Mouse (Mus musculus) neural tube, embryonic 13.5 days (tissue): ENCODE results near the gene Gm20662. TPM values are rescaled to one million over a fixed set of nuclear protein-coding genes. Genes with fewer than 3 reads are reported as not detected.
A peak's percentile ranks its signal among the peaks of the same experiment; 100 is the strongest.

Experiments used
- ATAC-seq: fragments of 200-750 bp; cut with Nextera tagmentation; 2 replicates; pipeline ENCODE4 v1.8.0; 2017; ENCODE audit warnings: low read depth, mild to moderate bottlenecking, moderate TSS enrichment, moderate library complexity
- H3K27ac ChIP-seq: fragments of 300-500 bp; sonication (generic); replicated peaks from 2 replicates; pipeline ENCODE4 v1.5.1; 2015; ENCODE audit warnings: moderate library complexity, mild to moderate bottlenecking, inconsistent platforms
- H3K27me3 ChIP-seq: fragments of 300-500 bp; sonication (generic); 2 replicates; pipeline ENCODE4 v1.6.1; 2015; ENCODE audit warnings: mild to moderate bottlenecking, inconsistent platforms
- H3K36me3 ChIP-seq: fragments of 300-500 bp; sonication (generic); 2 replicates; pipeline ENCODE4 v1.6.1; 2015; ENCODE audit warnings: mild to moderate bottlenecking, inconsistent platforms
- H3K4me1 ChIP-seq: fragments of 300-500 bp; sonication (generic); replicated peaks from 2 replicates; pipeline ENCODE4 v1.6.1; 2015; ENCODE audit warnings: inconsistent platforms
- H3K4me2 ChIP-seq: fragments of 300-500 bp; sonication (generic); 2 replicates; pipeline ENCODE4 v1.6.1; 2015; ENCODE audit warnings: inconsistent platforms, mild to moderate bottlenecking, moderate library complexity
- H3K4me3 ChIP-seq: fragments of 300-500 bp; sonication (generic); 2 replicates; pipeline ENCODE4 v1.5.1; 2015; ENCODE audit warnings: mild to moderate bottlenecking, inconsistent platforms
- H3K9ac ChIP-seq: fragments of 300-500 bp; sonication (generic); 2 replicates; pipeline ENCODE4 v1.6.1; 2015; ENCODE audit warnings: moderate library complexity, mild to moderate bottlenecking, inconsistent platforms
- H3K9me3 ChIP-seq: fragments of 300-500 bp; sonication (generic); 2 replicates; pipeline ENCODE4 v1.6.1; 2016; ENCODE audit warnings: inconsistent platforms
- WGBS: fragments of 180-500 bp; shearing (Covaris S2); methylation state at CpG from one replicate; pipeline ENCODE4 v1.1.7; 2015; 5-methylcytosine and 5-hydroxymethylcytosine counted together
- polyA plus RNA-seq: library from polyadenylated mRNA; unstranded; fragments of >200 nt; fragmentation: Nextera tagmentation; extraction: Ambion mirVana; gene quantifications from 2 replicates; pipeline ENCODE4 v1.2.1, GENCODE M21; 2015

Gene Gm20662
- polyA plus RNA-seq, 1 experiment from 2014 or later = not detected

GRCm38 (mm10) chr9:108052411-108052810, 56.3 kb downstream of the Gm20662 start:
- Histone ChIP-seq H3K4me3 (no peak overlapping the region), H3K9me3 (no peaks in the 10 kb centered on the region), H3K4me1 (peaks cover 38% of the 10 kb centered on the region), H3K27ac (peak overlapping the region; percentile 34; the same call in 1 of the 2 replicates), H3K4me2 (no peak overlapping the region), H3K9ac (no peak overlapping the region), H3K36me3 (peaks cover 65% of the 10 kb centered on the region), H3K27me3 (no peaks in the 10 kb centered on the region)
- ATAC-seq = no peak
- 75% methylated on average over 7 of the region's 7 CpGs for WGBS

DNA sequence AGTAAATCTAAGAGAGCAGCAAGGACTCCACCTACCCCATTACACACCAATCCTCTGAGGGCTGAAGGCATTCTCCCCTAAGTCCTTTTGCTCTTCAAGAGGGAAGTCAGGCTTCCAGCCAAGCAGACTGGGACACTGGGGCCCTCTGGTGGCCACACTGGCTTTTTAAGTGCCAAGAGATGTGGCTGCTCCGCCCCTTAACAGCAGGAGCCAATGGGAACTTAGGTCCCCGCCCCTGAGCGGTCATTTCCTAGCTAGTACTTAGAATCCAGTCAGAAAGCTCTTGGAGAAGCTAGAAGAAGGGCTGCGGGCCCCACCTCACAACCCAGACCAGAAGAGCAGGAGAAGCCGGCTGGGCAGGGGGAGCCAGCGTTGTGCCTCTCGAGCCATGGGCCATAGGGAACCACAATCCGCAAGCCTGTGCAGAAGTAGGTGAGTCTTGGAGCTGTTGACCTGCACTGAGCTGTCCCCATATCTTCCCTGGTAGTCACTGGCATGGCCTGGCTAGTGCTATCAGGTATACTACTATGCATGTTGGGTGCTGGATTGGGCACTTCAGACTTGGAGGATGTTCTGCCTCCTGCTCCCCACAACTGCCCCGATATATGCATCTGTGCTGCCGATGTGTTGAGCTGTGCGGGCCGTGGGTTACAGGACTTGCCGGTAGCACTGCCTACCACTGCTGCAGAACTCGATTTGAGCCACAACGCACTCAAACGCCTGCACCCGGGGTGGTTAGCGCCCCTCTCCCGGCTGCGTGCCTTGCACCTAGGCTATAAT, 56.9 kb downstream of the Gm20662 start, which contains the start of gene Amigo3:
Amigo3 (plus strand) TSS at position 275 of the 780 bp plus-strand sequence.
- no peaks in the 10 kb centered on the region for H3K27me3 ChIP-seq
- H3K9me3 ChIP-seq = no peaks in the 10 kb centered on the region
- H3K4me3 ChIP-seq = no peak within 1 kb of the TSS
- peaks cover 31% of the 10 kb centered on the region for H3K4me1 ChIP-seq
- peaks cover 66% of the 10 kb centered on the region for H3K36me3 ChIP-seq
- WGBS = 60% methylated on average over 20 of the region's 20 CpGs
- peak within 1 kb of the TSS; percentile 35 for H3K4me2 ChIP-seq
- H3K27ac ChIP-seq = peak within 1 kb of the TSS; percentile 34; the same call in 1 of the 2 replicates
- 0 out of 2 replicates have a peak within 1 kb of the TSS, but pooled peaks have one; percentile 23 for H3K9ac ChIP-seq
- 0 out of 2 replicates have a peak, but pooled peaks have one; percentile 6 for ATAC-seq

- peaks cover 25% of the 10 kb centered on the region for H3K4me1 ChIP-seq
- 0 out of 2 replicates have a peak overlapping the region, but pooled peaks have one; percentile 23 for H3K9ac ChIP-seq
- 92% methylated on average over 15 of the region's 15 CpGs for WGBS
- no peak for ATAC-seq
- H3K4me2 ChIP-seq = no peak overlapping the region; the same call in 1 of the 2 replicates
- no peak overlapping the region for H3K4me3 ChIP-seq
- H3K36me3 ChIP-seq = peaks cover 73% of the 10 kb centered on the region
- no peaks in the 10 kb centered on the region for H3K27me3 ChIP-seq
- H3K27ac ChIP-seq = no peak overlapping the region
- H3K9me3 ChIP-seq = no peaks in the 10 kb centered on the region
Measured at GRCm38 (mm10) chr9:108053665-108054225, 57.6 kb downstream of the Gm20662 start.

DNA sequence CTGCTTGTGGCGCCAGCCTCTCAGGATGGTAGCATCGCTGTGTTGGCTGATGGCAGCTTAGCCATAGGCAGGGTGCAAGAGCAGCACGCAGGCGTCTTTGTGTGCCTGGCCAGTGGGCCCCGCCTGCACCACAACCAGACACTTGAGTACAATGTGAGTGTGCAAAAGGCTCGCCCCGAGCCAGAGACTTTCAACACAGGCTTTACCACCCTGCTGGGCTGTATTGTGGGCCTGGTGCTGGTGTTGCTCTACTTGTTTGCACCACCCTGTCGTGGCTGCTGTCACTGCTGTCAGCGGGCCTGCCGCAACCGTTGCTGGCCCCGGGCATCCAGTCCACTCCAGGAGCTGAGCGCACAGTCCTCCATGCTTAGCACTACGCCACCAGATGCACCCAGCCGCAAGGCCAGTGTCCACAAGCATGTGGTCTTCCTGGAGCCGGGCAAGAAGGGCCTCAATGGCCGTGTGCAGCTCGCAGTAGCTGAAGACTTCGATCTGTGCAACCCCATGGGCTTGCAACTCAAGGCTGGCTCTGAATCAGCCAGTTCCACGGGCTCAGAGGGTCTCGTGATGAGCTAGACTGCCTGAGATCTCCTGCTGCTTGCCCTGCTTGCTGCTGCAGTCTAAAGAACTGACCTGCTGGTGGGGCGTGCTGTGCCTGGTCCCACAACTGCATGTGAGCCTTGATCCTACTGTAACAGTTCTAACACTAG, 58.3 kb downstream of the Gm20662 start:
- Histone ChIP-seq H3K36me3 (peaks cover 81% of the 10 kb centered on the region), H3K27ac (no peak overlapping the region), H3K27me3 (no peaks in the 10 kb centered on the region), H3K4me2 (no peak overlapping the region), H3K9ac (no peak overlapping the region), H3K4me3 (no peak overlapping the region), H3K9me3 (no peaks in the 10 kb centered on the region), H3K4me1 (peaks cover 23% of the 10 kb centered on the region)
- ATAC-seq = no peak
- WGBS = 92% methylated on average over 22 of the region's 22 CpGs

DNA sequence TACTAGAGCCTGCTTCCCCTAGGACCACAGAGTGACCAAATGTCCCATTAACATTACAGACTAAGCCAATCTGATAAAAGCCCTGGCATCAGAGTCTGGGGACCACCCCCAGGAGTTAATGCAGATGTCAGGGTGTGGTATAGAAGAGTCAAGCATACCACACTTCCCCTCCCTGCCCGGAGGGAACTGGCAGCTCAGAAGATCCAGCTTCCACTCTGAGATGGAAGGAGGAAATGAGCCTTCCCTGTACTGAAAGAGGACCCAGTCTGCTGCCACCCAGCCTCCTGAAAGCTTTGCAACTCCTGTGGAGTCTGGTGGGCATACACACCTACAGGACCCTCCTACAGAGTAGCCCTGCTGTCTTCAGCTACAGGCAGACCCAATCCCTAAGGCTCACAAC, 58.9 kb downstream of the Gm20662 start:
- Histone ChIP-seq H3K4me3 (no peak overlapping the region), H3K4me2 (no peak overlapping the region), H3K9me3 (no peaks in the 10 kb centered on the region), H3K27me3 (no peaks in the 10 kb centered on the region), H3K36me3 (peaks cover 86% of the 10 kb centered on the region), H3K4me1 (peaks cover 18% of the 10 kb centered on the region), H3K27ac (no peak overlapping the region), H3K9ac (no peak overlapping the region)
- WGBS = 90% methylated on average over 1 of the region's 1 CpGs
- ATAC-seq = no peak

DNA sequence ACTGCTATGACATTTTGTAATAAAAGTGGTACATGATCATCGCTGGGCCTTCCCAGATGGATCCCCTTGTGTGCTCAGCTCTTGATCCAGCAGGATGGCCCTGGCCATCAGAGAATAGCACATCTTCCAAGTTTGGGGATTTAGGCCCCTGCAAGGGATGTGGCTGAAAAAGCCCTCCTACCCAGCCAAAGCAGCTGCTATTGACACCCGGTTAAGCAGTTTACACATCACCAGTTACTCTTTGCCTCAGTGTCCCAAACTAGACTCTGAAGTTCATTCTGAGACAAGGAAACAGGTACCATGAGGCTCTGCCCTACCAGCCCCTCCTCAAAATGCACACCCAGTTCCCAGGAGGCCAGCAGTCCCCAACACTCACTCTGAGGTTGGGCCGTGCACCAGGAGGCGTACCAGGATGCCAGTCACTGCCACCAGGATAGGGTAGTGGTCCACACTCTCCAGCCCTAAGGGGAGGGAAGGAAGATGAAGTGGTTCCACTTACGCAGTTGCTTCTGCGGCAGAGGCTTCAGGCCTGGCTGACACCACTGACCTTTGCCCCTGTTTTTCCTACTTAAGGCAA, 59.6 kb downstream of the Gm20662 start:
- Histone ChIP-seq H3K4me1 (peaks cover 11% of the 10 kb centered on the region), H3K4me2 (no peak overlapping the region), H3K9ac (no peak overlapping the region), H3K4me3 (no peak overlapping the region), H3K36me3 (peaks cover 87% of the 10 kb centered on the region), H3K27me3 (no peaks in the 10 kb centered on the region), H3K9me3 (no peaks in the 10 kb centered on the region), H3K27ac (no peak overlapping the region)
- WGBS = 90% methylated on average over 6 of the region's 6 CpGs
- ATAC-seq = no peak

GRCm38 (mm10) chr9:108056361-108057261, 60.5 kb downstream of the Gm20662 start:
- 86% methylated on average over 28 of the region's 28 CpGs for WGBS
- no peak overlapping the region for H3K9ac ChIP-seq
- H3K4me1 ChIP-seq = peaks cover 11% of the 10 kb centered on the region
- H3K27ac ChIP-seq = no peak overlapping the region
- no peaks in the 10 kb centered on the region for H3K27me3 ChIP-seq
- no peaks in the 10 kb centered on the region for H3K9me3 ChIP-seq
- H3K36me3 ChIP-seq = peaks cover 84% of the 10 kb centered on the region
- no peak overlapping the region for H3K4me2 ChIP-seq
- H3K4me3 ChIP-seq = no peak overlapping the region
- no peak for ATAC-seq

- no peak for ATAC-seq
Measured at GRCm38 (mm10) chr9:108057262-108057562, 61.1 kb downstream of the Gm20662 start.

DNA sequence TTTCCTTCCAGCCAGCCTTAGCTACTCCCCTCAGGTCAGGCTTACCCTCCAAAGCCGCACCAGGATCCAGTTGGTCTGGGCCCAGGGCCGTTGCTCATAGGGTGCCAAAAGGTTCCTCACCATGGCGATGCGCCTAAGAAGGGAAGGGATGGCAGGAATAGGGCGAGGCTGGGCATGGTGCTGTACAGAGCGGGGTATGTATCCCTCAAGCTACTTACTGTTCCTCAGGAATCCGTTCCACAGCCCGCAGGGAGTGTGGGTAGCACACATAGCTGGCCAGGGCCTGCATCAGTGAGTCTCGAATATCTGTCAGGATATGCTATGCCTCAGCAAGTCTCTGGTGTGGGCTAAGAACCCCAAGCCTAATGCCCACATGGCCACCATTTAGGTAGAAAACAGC, 62.1 kb downstream of the Gm20662 start:
- 94% methylated on average over 9 of the region's 9 CpGs for WGBS
- no peak overlapping the region for H3K9ac ChIP-seq
- H3K4me2 ChIP-seq = no peak overlapping the region
- no peaks in the 10 kb centered on the region for H3K27me3 ChIP-seq
- no peak for ATAC-seq
- H3K27ac ChIP-seq = no peak overlapping the region
- H3K4me1 ChIP-seq = peaks cover 6% of the 10 kb centered on the region; the same call in 1 of the 2 replicates
- H3K36me3 ChIP-seq = peaks cover 92% of the 10 kb centered on the region
- H3K4me3 ChIP-seq = no peak overlapping the region
- no peaks in the 10 kb centered on the region for H3K9me3 ChIP-seq

More at GRCm38 (mm10) chr9:108057262-108057562, 61.1 kb downstream of the Gm20662 start:
- Histone ChIP-seq H3K9ac (no peak overlapping the region), H3K4me1 (peaks cover 15% of the 10 kb centered on the region), H3K27ac (no peak overlapping the region), H3K4me3 (no peak overlapping the region), H3K4me2 (no peak overlapping the region), H3K9me3 (no peaks in the 10 kb centered on the region), H3K36me3 (peaks cover 84% of the 10 kb centered on the region), H3K27me3 (no peaks in the 10 kb centered on the region)
- WGBS = 92% methylated on average over 5 of the region's 5 CpGs

DNA sequence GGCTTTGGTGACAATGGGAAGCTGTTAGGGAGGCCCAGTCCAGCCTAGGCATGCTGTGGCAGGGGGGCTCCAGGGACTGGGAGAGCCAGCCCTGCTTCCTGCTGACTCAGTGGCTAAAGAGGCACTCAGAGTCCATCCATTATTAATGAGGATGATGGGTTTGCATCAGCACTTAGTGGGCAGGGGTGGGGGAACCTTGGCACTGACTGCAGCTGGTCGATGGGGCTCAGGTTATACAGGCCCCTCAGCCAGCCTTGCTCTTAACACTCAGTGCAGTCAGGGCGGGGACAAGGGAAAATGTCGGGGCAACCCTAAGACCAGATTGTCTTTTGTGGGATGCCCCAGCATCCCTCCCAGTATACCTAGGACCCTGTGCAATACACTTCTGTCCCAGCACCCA, 66.0 kb downstream of the Gm20662 start:
- WGBS = 79% methylated on average over 3 of the region's 3 CpGs
- Histone ChIP-seq H3K4me3 (no peak overlapping the region), H3K4me1 (peaks cover 5% of the 10 kb centered on the region; the same call in 1 of the 2 replicates), H3K9ac (0 out of 2 replicates have a peak overlapping the region, but pooled peaks have one; percentile 8), H3K27ac (peak overlapping the region; percentile 61; the same call in 1 of the 2 replicates), H3K9me3 (no peaks in the 10 kb centered on the region), H3K36me3 (peaks cover 75% of the 10 kb centered on the region), H3K27me3 (no peaks in the 10 kb centered on the region), H3K4me2 (no peak overlapping the region)
- peak; percentile 58 for ATAC-seq

DNA sequence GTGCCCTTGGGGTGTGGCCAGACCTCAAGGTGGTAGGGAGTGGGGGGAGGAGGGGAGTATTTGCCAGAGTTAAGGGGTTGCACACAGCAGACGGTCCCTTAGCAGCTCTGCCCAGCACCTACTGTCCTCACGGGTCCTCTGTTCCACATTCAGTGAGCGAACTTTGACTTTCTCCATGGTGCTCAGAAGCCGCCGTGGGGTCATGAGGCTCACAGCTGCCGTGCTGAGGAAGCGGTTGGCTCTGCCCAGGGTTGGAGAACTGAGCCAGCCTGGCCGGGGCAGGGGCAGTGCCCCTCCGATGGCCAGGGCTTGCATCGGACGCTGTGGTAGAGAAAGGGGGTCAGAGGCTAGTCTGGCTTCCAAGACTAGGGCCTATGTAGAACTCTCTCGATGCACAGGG, 67.2 kb downstream of the Gm20662 start:
- no peak for ATAC-seq
- WGBS = 87% methylated on average over 12 of the region's 12 CpGs

More for the DNA sequence above, 67.2 kb downstream of the Gm20662 start:
- Histone ChIP-seq H3K27ac (peak overlapping the region; percentile 52; the same call in 1 of the 2 replicates), H3K9me3 (no peaks in the 10 kb centered on the region), H3K4me3 (no peak overlapping the region), H3K9ac (0 out of 2 replicates have a peak overlapping the region, but pooled peaks have one; percentile 8), H3K27me3 (no peaks in the 10 kb centered on the region), H3K36me3 (peaks cover 63% of the 10 kb centered on the region), H3K4me2 (no peak overlapping the region), H3K4me1 (peaks cover 8% of the 10 kb centered on the region; the same call in 1 of the 2 replicates)
